Mouse (Mus musculus) embryo, embryonic 10.5 days (tissue): ENCODE results near the gene Laptm4a.

ENCODE experiments used
- DNase-seq: peaks from one replicate; pipeline ENCODE4 v3.0.0-alpha.2; 2015; ENCODE audit warnings: low spot score

Laptm4a gene

GRCm38 (mm10) chr12:8921394-8922368 is at the start of gene Laptm4a:
TSS of gene Laptm4a (plus strand) at chr12:8921664.
- peak; percentile 98 for DNase-seq

DNA sequence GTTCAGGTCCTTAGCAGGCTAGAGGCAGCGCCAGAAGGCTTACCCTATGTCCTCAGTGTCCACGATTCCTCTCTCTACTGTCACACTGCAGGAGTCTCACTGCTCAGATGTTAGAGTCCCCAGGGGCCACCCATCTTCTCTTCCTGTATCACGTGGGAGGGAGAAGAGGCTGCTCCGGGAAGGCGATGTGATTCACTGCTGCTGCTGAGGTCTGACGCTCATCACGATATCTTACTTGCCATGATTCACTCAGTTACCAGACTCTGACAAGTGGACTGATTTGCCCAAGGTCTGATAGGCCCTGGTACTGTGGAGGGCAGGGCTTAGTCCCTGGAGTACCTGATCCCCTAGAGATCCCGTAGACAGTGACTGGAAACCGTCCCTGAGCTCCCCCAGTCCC is 45.9 kb upstream of the Laptm4a start:
- no peak for DNase-seq

- no peak for DNase-seq
Measured at GRCm38 (mm10) chr12:8876865-8877264, 44.6 kb upstream of the Laptm4a start.

GRCm38 (mm10) chr12:8877413-8877812 is 44.1 kb upstream of the Laptm4a start:
- no peak for DNase-seq

GRCm38 (mm10) chr12:8878752-8879151 is 42.7 kb upstream of the Laptm4a start:
- DNase-seq, result no peak

DNA sequence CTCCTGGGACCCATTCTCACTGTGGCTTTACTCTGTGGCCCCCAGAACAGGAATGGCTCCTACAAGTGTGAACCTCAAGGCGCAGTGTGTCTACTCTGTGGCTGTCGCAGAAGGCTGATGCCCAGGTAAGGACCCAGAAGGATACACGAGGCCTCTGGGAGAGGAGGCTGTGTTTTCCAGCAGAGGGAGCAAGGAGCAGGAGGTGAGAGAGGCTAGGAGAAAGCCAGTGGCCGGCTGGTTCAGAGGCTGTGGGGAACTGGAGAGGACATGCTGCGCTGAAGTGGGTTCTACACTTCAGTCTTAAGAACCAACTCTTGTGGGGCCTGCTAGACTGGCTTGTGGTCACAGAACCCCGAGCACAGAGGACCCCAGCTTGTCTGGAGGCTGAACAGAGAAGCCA is 42.1 kb upstream of the Laptm4a start:
- DNase-seq, result no peak

- DNase-seq, result peak; percentile 43
Measured at GRCm38 (mm10) chr12:8881736-8882135, 39.7 kb upstream of the Laptm4a start.

DNA sequence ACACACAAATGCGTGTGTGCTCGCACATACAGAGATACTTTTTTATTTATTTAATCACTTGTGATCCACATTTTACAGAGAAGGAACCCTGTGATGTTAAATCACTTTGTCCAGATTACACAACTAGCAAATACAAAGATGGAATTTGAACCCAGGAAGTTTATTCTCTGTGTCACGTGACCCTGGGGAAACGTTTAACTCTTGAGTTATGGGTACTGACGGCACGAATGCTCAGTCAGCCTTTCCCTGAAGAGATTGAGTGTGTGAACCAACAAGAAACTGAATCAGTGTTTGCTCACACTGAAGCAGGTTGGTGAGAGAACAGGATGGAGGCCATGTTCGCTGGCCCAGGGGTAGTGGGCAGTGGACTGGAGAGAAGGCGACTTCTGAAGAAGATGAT is 39.1 kb upstream of the Laptm4a start:
- DNase-seq, result no peak

DNA sequence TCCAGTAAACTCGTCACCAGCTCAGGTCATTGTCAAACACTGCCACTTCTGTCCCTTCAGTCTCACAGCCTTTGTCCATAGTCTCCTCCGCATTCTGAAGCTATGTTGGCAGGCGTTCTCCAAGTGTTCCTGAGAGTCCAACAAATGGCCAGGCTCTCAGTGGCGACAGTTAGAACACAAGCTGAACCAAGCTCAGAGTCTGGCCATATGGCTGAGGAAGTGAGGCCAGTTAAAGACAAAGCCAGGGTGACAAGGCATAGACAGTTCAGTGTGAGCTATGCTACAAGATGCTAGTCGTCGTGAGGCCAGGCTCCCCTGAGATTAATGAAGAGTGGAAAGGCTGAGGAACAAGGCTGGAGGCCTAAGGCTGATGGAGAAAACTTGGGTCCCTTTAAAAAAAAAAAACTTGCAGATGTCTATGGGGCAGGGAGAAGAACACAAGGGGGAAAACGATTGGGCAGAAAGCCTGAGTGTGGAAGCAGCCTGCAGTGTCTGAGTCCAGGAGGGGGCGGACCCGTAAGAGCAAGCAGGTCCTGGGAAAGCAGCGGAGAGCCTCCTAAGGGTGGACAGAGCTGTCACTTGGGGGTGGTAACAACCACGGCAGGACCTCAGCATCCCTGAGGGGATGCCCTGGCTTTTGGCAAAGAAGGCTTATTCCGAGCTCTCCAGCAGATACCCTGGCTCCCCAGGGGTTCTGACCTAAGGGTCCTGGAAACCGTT is 36.9 kb upstream of the Laptm4a start:
- DNase-seq, result peak; percentile 45

DNA sequence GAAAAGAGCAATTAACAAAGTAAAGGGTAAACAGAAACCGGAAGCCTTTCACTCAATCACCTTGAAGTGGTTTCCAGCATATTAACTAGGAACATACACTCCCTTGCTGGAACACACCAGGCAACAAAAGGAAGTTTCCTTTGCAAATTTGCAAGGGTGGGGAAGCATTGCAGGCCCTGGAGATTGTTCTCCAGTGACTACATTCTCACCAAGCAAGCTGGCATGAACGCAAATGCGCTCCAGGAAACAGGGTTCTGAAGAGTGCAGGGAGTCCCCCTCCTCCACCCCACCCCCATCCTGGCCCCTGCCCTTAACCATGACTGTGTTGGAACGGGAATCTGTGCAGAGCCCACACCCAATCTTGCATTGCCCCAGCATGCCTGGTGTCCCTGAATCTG is 36.3 kb upstream of the Laptm4a start:
- DNase-seq, result no peak

- no peak for DNase-seq
Measured at GRCm38 (mm10) chr12:8885950-8886349, 35.5 kb upstream of the Laptm4a start.

DNA sequence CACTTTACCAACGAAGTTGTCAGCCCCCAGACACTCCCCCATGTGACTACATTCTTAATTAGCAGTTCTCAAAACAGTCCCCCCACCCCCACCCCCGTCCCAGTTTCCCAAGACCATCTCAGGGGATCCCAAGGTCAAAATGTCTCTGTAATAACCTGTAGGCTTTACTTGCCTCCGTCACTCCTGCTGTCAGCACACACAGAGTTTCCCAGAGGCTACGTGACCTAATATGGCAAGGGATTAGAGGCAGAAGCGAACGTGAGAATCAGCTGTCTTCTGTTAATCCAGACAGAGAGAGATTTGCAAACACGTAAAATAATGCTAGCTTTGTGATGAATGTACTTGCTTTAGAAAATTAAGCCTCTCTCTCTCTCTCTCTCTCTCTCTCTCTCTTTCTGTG is 33.0 kb upstream of the Laptm4a start:
- DNase-seq, result peak; percentile 42

- peak; percentile 89 for DNase-seq
Measured at GRCm38 (mm10) chr12:8889117-8889665, 32.3 kb upstream of the Laptm4a start.

DNA sequence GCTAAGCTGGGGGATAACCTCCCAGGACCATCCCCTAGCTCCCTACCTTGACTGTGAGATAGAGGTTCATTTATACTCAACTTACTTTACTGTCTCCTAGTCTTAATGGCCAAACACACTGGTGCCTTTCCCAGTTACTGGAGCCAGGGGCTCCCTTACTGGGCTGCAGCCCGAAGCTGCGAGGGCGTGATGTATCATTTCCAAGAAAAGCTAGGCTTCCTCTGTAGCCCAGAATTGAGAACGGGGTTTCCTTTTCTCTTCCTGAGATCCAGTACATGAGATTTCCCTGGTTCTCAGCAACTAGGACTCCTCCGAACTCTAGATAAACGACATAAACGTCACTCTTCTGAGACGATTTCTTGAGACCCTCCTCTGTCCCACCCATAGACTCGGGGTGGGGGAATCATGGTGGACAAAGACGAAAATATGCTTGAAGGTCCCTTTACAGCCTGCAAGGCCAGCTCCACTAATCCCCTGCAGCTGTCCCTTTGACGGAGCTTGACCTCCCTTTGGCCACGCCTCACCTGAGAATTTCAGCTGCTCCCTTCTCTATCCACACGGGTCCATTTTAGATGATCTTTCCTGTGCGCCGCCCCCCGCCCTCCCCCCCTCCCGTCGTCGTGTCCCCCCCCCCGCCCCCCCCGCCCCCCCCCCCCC is 28.5 kb upstream of the Laptm4a start:
- peak; percentile 42 for DNase-seq

DNA sequence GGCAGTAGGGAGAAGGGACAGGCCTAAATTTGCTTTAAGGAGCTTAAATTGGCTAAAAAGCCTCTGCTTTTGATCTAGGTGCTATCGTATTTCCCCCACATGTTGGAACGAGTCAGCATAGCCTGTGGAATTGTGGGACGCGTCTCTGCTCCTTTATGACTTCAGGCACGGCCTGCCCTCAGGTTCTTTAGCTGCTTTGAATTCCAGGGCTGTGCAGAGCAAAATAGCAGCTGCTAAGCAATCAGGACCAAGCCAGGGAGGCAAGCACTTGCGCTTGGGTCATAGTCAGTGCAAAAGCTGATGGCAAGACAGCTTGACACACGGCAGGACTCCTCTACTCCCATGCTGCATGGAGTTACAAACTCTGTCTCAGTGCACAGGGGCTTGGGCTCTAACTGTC is 24.3 kb upstream of the Laptm4a start:
- DNase-seq, result no peak

DNA sequence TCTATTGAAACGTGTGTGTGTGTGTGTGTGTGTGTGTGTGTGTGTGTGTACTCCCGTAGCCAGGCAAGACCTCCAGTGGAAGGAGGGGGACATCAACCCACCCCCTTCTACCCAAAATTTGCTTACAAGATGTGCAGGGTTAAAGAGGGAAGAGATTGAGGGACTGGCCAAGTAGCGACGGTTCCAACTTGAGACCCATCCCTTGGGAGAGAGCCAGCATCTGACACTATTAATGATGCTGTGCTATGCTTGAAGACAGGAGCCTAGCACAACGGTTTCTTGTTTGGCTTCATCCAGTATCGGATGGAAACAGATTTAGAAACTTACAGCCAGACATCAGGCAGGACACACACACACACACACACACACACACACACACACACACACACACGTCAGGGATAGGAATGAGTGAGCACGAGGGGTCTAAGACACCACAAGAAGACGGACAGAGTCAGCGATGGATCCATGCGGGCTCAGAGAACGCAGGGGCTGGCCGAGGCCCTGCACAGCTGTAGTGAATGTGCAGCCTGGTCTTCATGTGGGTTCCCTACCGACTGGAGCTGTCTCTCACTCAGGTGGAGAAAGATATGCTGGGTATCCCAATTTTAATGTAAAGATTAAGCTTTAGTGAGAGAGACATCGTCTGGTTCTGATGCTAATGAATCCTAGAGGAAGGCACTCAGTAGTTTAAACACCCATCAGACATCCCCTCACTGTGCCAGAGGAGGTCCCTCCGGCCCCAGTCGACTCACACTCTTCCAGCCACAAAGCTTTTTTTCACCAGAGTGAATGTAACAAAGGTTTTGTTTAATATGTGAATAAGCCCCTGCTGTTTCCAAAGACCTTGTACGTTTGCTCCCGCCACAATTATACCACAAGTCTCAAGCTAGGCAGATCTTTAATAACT is 22.3 kb upstream of the Laptm4a start:
- no peak for DNase-seq

- DNase-seq, result no peak
Measured at GRCm38 (mm10) chr12:8900107-8900698, 21.3 kb upstream of the Laptm4a start.

GRCm38 (mm10) chr12:8900919-8901663 is 20.4 kb upstream of the Laptm4a start:
- DNase-seq, result peak; percentile 67

- no peak for DNase-seq
Measured at GRCm38 (mm10) chr12:8901934-8902333, 19.5 kb upstream of the Laptm4a start.

GRCm38 (mm10) chr12:8902479-8902878 is 19.0 kb upstream of the Laptm4a start:
- peak; percentile 57 for DNase-seq
